Mouse (Mus musculus) CD4-positive, CD25-positive, alpha-beta regulatory T cell, adult 4 months (primary cell): ENCODE data around the gene Gm20388. TPM values are rescaled to one million over a fixed set of nuclear protein-coding genes. Genes with fewer than 3 reads are reported as not detected.
A peak's percentile ranks its signal among the peaks of the same experiment; 100 is the strongest.

Source experiments
- ATAC-seq: one replicate; pipeline ENCODE4 v1.8.0; 2017
- polyA plus RNA-seq, 2 experiments: library from polyadenylated mRNA; unstranded; fragments of 100-300 nt; shearing (Covaris generic); gene quantifications; one replicate each; pipeline ENCODE4 v1.2.1; 2017

Gm20388 gene
- polyA plus RNA-seq, 2 experiments from 2014 or later, result 10.7 to 12.8 TPM

- no peak for ATAC-seq
These were observed 3015.5 kb downstream of the Gm20388 start for GRCm38 (mm10) chr8:122925939-122926722.

- ATAC-seq, result no peak
These were observed 3016.1 kb downstream of the Gm20388 start for GRCm38 (mm10) chr8:122926782-122927181.

- no peak for ATAC-seq
These were observed 3017.2 kb downstream of the Gm20388 start for GRCm38 (mm10) chr8:122927841-122928240.

GRCm38 (mm10) chr8:122928631-122929224, 3018.1 kb downstream of the Gm20388 start:
- no peak for ATAC-seq

- ATAC-seq, result no peak
These were observed 3021.4 kb downstream of the Gm20388 start for GRCm38 (mm10) chr8:122931834-122932560.

GRCm38 (mm10) chr8:122932561-122932959, 3021.9 kb downstream of the Gm20388 start:
- no peak for ATAC-seq

GRCm38 (mm10) chr8:122933973-122934372, 3023.3 kb downstream of the Gm20388 start:
- ATAC-seq, result no peak

- no peak for ATAC-seq
These were observed 3024.5 kb downstream of the Gm20388 start for GRCm38 (mm10) chr8:122935118-122935517.

- ATAC-seq, result no peak
These were observed 3025.3 kb downstream of the Gm20388 start for GRCm38 (mm10) chr8:122935912-122936311.

- peak; percentile 77 for ATAC-seq
These were observed 3027.0 kb downstream of the Gm20388 start for GRCm38 (mm10) chr8:122937545-122938053.

- peak; percentile 3 for ATAC-seq
These were observed 3027.5 kb downstream of the Gm20388 start for GRCm38 (mm10) chr8:122938170-122938569.

- peak; percentile 81 for ATAC-seq
These were observed 3027.9 kb downstream of the Gm20388 start for GRCm38 (mm10) chr8:122938591-122938990.

GRCm38 (mm10) chr8:122942803-122943713, 3032.4 kb downstream of the Gm20388 start:
- no peak for ATAC-seq

GRCm38 (mm10) chr8:122945775-122946174, 3035.1 kb downstream of the Gm20388 start:
- no peak for ATAC-seq

GRCm38 (mm10) chr8:122949701-122950100, 3039.1 kb downstream of the Gm20388 start:
- no peak for ATAC-seq

GRCm38 (mm10) chr8:122951456-122951855, 3040.8 kb downstream of the Gm20388 start:
- ATAC-seq, result no peak

- peak; percentile 67 for ATAC-seq
These were observed 3042.4 kb downstream of the Gm20388 start for GRCm38 (mm10) chr8:122953028-122953427.

- ATAC-seq, result peak; percentile 72
These were observed 3043.6 kb downstream of the Gm20388 start for GRCm38 (mm10) chr8:122954090-122954799.

- no peak for ATAC-seq
These were observed 3044.6 kb downstream of the Gm20388 start for GRCm38 (mm10) chr8:122955195-122955594.

GRCm38 (mm10) chr8:122955997-122956396, 3045.4 kb downstream of the Gm20388 start:
- ATAC-seq, result no peak

- ATAC-seq, result no peak
These were observed 3049.7 kb downstream of the Gm20388 start for GRCm38 (mm10) chr8:122960323-122960722.
